Mouse (Mus musculus) ES-Bruce4 (cell line): ENCODE measurements around the gene Upb1. TPM values are rescaled to one million over a fixed set of nuclear protein-coding genes. Genes with fewer than 3 reads are reported as not detected.

Source experiments
- H3K27ac ChIP-seq: 2 replicates; pipeline ENCODE4 v1.5.1; 2012; ENCODE audit warnings: low read length, inconsistent platforms; ENCODE audit not compliant: insufficient read depth
- H3K27me3 ChIP-seq: 2 replicates; pipeline ENCODE4 v1.6.1; 2012; ENCODE audit warnings: mild to moderate bottlenecking, low read length, inconsistent platforms; ENCODE audit not compliant: control insufficient read depth, poor library complexity, insufficient read depth, severe bottlenecking
- H3K36me3 ChIP-seq: 2 replicates; pipeline ENCODE4 v1.6.1; 2012; ENCODE audit warnings: inconsistent platforms, mild to moderate bottlenecking, low read length, moderate library complexity; ENCODE audit not compliant: control insufficient read depth, poor library complexity, insufficient read depth, severe bottlenecking
- H3K4me1 ChIP-seq: one replicate; pipeline ENCODE4 v1.8.1; 2011; ENCODE audit warnings: low read length; ENCODE audit not compliant: control insufficient read depth, insufficient read depth
- H3K4me3 ChIP-seq: 2 replicates; pipeline ENCODE4 v1.5.1; 2011; ENCODE audit warnings: low read depth, mild to moderate bottlenecking, low read length
- H3K9ac ChIP-seq: 2 replicates; pipeline ENCODE4 v1.6.1; 2012; ENCODE audit warnings: low read depth, mild to moderate bottlenecking, inconsistent platforms; ENCODE audit not compliant: poor library complexity, severe bottlenecking
- H3K9me3 ChIP-seq: replicated peaks from 2 replicates; pipeline ENCODE4 v1.6.1; 2012; ENCODE audit warnings: mild to moderate bottlenecking, low read length, inconsistent platforms; ENCODE audit not compliant: control insufficient read depth, poor library complexity, insufficient read depth, severe bottlenecking
- CTCF ChIP-seq: IDR thresholded peaks from one replicate; pipeline ENCODE4 v1.8.1; 2011; ENCODE audit warnings: low read depth, low read length
- EP300 ChIP-seq: IDR thresholded peaks from 2 replicates; pipeline ENCODE4 v1.6.1; 2011; ENCODE audit warnings: low read depth, low read length; ENCODE audit not compliant: insufficient read depth
- POLR2A ChIP-seq: IDR thresholded peaks from one replicate; pipeline ENCODE4 v1.8.1; 2011; ENCODE audit warnings: low read length; ENCODE audit not compliant: insufficient read depth
- polyA plus RNA-seq: library from polyadenylated mRNA; stranded (reverse); fragments of >200 nt; gene quantifications from 2 replicates; pipeline ENCODE4 v1.2.4, GENCODE M21; 2011; ENCODE audit warnings: low read depth; ENCODE audit not compliant: missing spikeins, insufficient read depth, insufficient read length

Upb1 gene
- polyA plus RNA-seq, 1 experiment: not detected

DNA sequence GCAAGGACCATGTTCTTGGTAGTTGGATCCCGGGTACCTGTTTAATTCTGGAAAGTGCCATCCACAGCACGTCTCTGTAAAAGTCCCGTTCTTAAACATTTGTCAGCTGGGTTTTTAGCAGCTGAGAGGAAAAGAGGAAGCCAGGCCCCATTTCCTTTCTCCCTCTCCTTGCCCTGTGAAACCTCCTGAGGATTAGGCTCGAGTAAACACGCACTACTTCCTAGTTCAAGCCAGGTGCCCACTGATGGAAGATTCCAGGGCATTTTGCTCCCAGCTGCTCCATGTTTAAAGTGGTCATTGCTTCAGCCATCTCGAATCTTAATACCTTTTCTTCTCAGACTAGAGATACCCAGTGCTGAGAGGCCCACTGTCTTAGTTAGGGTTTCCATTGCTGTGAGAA is 83.9 kb downstream of the Upb1 start:
- Histone ChIP-seq H3K27ac (no peak overlapping the region), H3K36me3 (no peaks in the 10 kb centered on the region), H3K4me3 (no peak overlapping the region), H3K27me3 (no peaks in the 10 kb centered on the region), H3K4me1 (no peaks in the 10 kb centered on the region), H3K9ac (no peak overlapping the region), H3K9me3 (no peaks in the 10 kb centered on the region)
- TF ChIP-seq CTCF: no peak
- TF ChIP-seq POLR2A: no peak
- TF ChIP-seq EP300: no peak

DNA sequence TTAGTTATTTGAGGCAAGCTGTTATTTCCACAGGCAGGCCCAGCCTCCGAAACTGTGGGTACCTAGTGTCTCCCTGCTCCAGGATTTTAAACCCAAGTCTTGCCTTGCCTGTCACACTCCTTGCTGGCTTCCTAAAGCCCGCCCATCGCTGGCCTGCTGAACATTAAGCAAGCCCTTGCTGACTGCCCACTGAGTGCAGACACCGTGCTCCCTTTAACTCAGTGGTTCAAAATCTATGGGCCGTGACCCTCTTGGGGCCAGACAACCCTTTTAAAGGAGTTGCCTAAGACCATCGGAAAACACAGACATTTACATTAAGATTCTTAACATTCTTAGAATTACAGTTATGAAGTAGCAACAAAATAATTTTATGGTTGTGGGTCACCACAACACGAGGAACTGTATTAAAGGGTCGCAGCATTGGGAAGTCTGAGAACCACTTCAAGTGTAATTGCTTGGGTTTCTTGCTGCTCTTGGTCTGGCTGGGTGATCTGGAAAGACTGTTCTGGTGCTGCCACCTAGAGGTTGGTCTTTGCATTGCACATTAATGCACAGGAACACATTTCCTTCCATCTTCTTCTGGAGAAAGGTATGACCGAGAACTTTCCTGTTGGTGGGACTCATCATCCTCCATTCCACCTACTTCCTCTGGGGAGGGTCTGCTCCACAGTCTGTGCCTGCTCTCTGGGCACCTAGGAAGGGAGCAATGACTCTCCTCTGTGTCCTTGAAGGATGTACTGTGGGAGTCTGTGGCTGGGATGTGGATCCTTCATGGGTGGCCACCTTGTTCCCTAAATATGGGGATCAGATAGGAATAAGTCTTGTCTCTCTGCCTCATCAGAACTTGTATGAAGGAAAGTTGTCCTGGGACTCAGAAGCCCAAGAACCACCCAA is 85.4 kb downstream of the Upb1 start:
- Histone ChIP-seq H3K27me3 (no peaks in the 10 kb centered on the region), H3K4me1 (no peaks in the 10 kb centered on the region), H3K9ac (no peak overlapping the region), H3K4me3 (no peak overlapping the region), H3K27ac (no peak overlapping the region), H3K9me3 (no peaks in the 10 kb centered on the region), H3K36me3 (no peaks in the 10 kb centered on the region)
- TF ChIP-seq EP300: no peak
- TF ChIP-seq POLR2A: no peak
- peak; percentile 61 for TF ChIP-seq CTCF

DNA sequence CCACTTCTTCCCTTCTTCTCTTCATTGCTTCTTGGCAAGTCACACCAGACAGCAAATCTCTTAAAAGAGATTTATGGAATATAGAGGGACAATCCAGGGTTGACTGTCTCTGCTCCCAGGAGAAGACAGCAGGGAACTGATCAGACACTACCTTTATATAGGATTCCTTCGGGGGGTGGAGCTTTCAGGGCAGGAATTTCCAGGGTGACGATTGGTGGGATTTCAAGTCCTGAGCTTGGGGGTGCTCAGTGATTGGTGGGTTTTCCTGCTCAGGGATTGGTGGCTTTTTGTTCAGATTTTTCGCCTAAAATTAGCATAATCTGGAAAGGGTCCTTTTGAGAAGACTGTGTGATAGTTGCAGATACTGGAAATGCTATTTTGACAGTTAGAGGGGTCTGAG is 86.2 kb downstream of the Upb1 start:
- no peak for TF ChIP-seq EP300
- Histone ChIP-seq H3K9ac (no peak overlapping the region), H3K36me3 (no peaks in the 10 kb centered on the region), H3K9me3 (no peaks in the 10 kb centered on the region), H3K27ac (no peak overlapping the region), H3K4me1 (no peaks in the 10 kb centered on the region), H3K27me3 (no peaks in the 10 kb centered on the region), H3K4me3 (no peak overlapping the region)

DNA sequence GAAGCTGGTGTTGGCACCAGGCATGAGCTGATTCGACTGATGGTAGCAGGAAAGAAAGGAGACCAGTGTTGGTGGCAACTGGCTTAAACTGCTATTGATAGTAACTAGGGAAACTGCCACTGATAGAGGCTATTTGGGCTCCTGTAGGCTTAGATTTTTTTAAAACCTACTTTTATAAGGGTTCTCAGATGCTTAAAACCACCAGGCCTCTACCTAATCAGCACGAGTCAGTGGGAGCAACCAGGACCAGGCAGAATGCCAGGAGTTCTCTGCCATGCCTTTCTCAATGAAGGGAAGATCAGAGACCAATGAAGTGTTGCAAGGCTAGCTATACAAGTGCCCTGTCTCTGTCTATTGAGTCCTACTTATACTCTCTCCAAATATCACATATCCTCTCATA is 88.6 kb downstream of the Upb1 start:
- Histone ChIP-seq H3K36me3 (no peaks in the 10 kb centered on the region), H3K4me3 (no peak overlapping the region), H3K9ac (no peak overlapping the region), H3K9me3 (no peaks in the 10 kb centered on the region), H3K27me3 (no peaks in the 10 kb centered on the region), H3K27ac (no peak overlapping the region), H3K4me1 (no peaks in the 10 kb centered on the region)
- TF ChIP-seq EP300 (no peak), POLR2A (no peak), CTCF (no peak)

DNA sequence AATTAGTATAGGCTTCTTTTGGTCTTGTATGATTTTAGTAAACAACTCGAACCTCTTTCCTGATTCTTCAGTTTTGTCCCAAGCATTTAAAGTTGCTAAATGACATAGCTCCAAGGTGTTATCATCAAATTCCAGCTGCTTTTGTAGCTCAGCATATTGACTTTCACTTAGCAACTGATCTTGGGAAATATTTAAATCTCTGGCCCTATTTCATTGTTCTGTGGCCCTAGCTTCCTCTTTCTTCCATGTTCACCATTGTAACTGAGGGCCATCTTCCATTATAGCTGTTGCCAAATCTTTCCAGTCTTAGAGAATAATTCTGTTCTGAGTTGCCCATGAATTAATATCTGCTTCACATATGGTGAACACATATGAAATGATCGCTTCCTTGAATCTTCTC is 89.8 kb downstream of the Upb1 start:
- Histone ChIP-seq H3K4me3 (no peak overlapping the region), H3K27ac (no peak overlapping the region), H3K9ac (no peak overlapping the region), H3K4me1 (no peaks in the 10 kb centered on the region), H3K9me3 (no peaks in the 10 kb centered on the region), H3K27me3 (no peaks in the 10 kb centered on the region), H3K36me3 (no peaks in the 10 kb centered on the region)
- TF ChIP-seq EP300 (no peak), POLR2A (no peak), CTCF (no peak)

Other genes with a start within 250 kb of the Upb1 start
- gene Specc1l, start 189.0 kb upstream of the Upb1 start, polyA plus RNA-seq: 41.2 and 41.5 TPM in 2 replicates
- gene Adora2a, start 84.2 kb upstream of the Upb1 start, polyA plus RNA-seq: 0.22 and 0.43 TPM in 2 replicates
- gene Snrpd3, start 116.4 kb downstream of the Upb1 start, polyA plus RNA-seq: 506 and 548 TPM in 2 replicates
- 8.1 and 9.9 TPM in 2 replicates for gene Gucd1, start 116.9 kb downstream of the Upb1 start, polyA plus RNA-seq
- gene Lrrc75b, start 159.2 kb downstream of the Upb1 start, polyA plus RNA-seq: not detected in 2 replicates
- 2.8 and 4.4 TPM in 2 replicates for gene Ggt1, start 160.5 kb downstream of the Upb1 start, polyA plus RNA-seq
- 0.81 and 0.90 TPM in 2 replicates for gene Ggt5, start 188.2 kb downstream of the Upb1 start, polyA plus RNA-seq
- 11.1 and 11.7 TPM in 2 replicates for gene Susd2, start 242.9 kb downstream of the Upb1 start, polyA plus RNA-seq